Mouse (Mus musculus) liver, embryonic 12.5 days (tissue): Measurements from ENCODE around the gene Nbl1. TPM values are rescaled to one million over a fixed set of nuclear protein-coding genes. Genes with fewer than 3 reads are reported as not detected.

Source experiments
- ATAC-seq: fragments of 200-750 bp; cut with Nextera tagmentation; 2 replicates; pipeline ENCODE4 v1.8.0; 2017; ENCODE audit warnings: moderate number of reproducible peaks, mild to moderate bottlenecking, moderate library complexity
- H3K27ac ChIP-seq: fragments of 300-500 bp; sonication (generic); 2 replicates; pipeline ENCODE4 v1.5.1; 2016; ENCODE audit warnings: mild to moderate bottlenecking
- H3K27me3 ChIP-seq: fragments of 300-500 bp; sonication (generic); replicated peaks from 2 replicates; pipeline ENCODE4 v1.6.1; 2016; ENCODE audit warnings: mild to moderate bottlenecking, moderate library complexity
- H3K36me3 ChIP-seq: fragments of 300-500 bp; sonication (generic); 2 replicates; pipeline ENCODE4 v1.6.1; 2016; ENCODE audit warnings: mild to moderate bottlenecking, moderate library complexity
- H3K4me1 ChIP-seq: fragments of 300-500 bp; sonication (generic); 2 replicates; pipeline ENCODE4 v1.6.1; 2016
- H3K4me2 ChIP-seq: fragments of 300-500 bp; sonication (generic); 2 replicates; pipeline ENCODE4 v1.6.1; 2016; ENCODE audit warnings: mild to moderate bottlenecking, moderate library complexity
- H3K4me3 ChIP-seq: fragments of 300-500 bp; sonication (generic); 2 replicates; pipeline ENCODE4 v1.5.1; 2016; ENCODE audit warnings: mild to moderate bottlenecking, moderate library complexity
- H3K9ac ChIP-seq: fragments of 300-500 bp; sonication (generic); 2 replicates; pipeline ENCODE4 v1.6.1; 2016; ENCODE audit warnings: mild to moderate bottlenecking, moderate library complexity
- H3K9me3 ChIP-seq: fragments of 300-500 bp; sonication (generic); replicated peaks from 2 replicates; pipeline ENCODE4 v1.6.1; 2016; ENCODE audit warnings: mild to moderate bottlenecking, moderate library complexity
- WGBS: fragments of 180-500 bp; shearing (Covaris S2); methylation state at CpG from one replicate; pipeline ENCODE4 v1.1.7; 2016; ENCODE audit not compliant: insufficient replicate concordance; 5-methylcytosine and 5-hydroxymethylcytosine counted together
- polyA plus RNA-seq: library from polyadenylated mRNA; unstranded; fragments of >200 nt; fragmentation: Nextera tagmentation; extraction: Ambion mirVana; gene quantifications from 2 replicates; pipeline ENCODE4 v1.2.1, GENCODE M21; 2016

Gene Nbl1
- polyA plus RNA-seq, 1 experiment from 2014 or later = 2.1 TPM

DNA sequence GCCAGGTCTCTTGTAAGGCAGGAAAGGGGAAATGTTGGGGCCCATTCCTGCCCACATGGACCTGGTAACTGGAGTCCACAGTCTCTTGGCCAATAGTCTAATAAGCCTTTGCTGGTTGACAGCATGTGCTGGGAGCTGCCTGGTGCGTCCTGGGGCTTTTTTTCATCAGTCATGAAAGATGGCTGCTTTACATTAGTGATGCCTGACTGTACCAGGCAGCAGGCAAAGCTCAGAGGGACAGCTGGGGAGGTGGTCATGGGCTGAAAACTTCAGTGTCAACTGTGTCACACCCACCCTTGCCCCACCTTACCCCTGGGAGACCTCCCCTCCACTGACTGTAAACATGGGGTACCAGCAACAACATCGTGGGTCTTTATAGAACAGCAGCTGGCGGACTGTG lies 37.0 kb downstream of the Nbl1 start:
- no peak overlapping the region for H3K9ac ChIP-seq
- H3K4me3 ChIP-seq = no peak overlapping the region
- whole genome bisulfite sequencing = 59% methylated on average over 3 of the region's 3 CpGs
- peaks cover 11% of the 10 kb centered on the region; the same call in 1 of the 2 replicates for H3K27me3 ChIP-seq
- H3K4me2 ChIP-seq = no peak overlapping the region
- no peaks in the 10 kb centered on the region for H3K9me3 ChIP-seq
- no peak overlapping the region for H3K27ac ChIP-seq
- H3K4me1 ChIP-seq = no peaks in the 10 kb centered on the region
- H3K36me3 ChIP-seq = no peaks in the 10 kb centered on the region
- no peak for ATAC-seq

GRCm38 (mm10) chr4:139055336-139055735 lies 37.5 kb downstream of the Nbl1 start:
- no peak overlapping the region for H3K27ac ChIP-seq
- H3K4me2 ChIP-seq = no peak overlapping the region
- no peaks in the 10 kb centered on the region for H3K9me3 ChIP-seq
- H3K4me3 ChIP-seq = no peak overlapping the region
- H3K9ac ChIP-seq = no peak overlapping the region
- H3K36me3 ChIP-seq = no peaks in the 10 kb centered on the region
- WGBS = 67% methylated on average over 4 of the region's 4 CpGs
- no peak for ATAC-seq
- H3K4me1 ChIP-seq = no peaks in the 10 kb centered on the region
- peaks cover 9% of the 10 kb centered on the region; the same call in 1 of the 2 replicates for H3K27me3 ChIP-seq

- H3K9me3 ChIP-seq = no peaks in the 10 kb centered on the region
- no peak overlapping the region for H3K9ac ChIP-seq
- 0 out of 2 replicates have a peak, but pooled peaks cover 3% of the 10 kb centered on the region for H3K27me3 ChIP-seq
- no peak overlapping the region for H3K4me3 ChIP-seq
- H3K36me3 ChIP-seq = no peaks in the 10 kb centered on the region
- H3K4me1 ChIP-seq = no peaks in the 10 kb centered on the region
- ATAC-seq = no peak
- H3K4me2 ChIP-seq = no peak overlapping the region
- 45% methylated on average over 9 of the region's 9 CpGs for WGBS
- no peak overlapping the region for H3K27ac ChIP-seq
These were observed 38.4 kb downstream of the Nbl1 start for GRCm38 (mm10) chr4:139054300-139054923.

DNA sequence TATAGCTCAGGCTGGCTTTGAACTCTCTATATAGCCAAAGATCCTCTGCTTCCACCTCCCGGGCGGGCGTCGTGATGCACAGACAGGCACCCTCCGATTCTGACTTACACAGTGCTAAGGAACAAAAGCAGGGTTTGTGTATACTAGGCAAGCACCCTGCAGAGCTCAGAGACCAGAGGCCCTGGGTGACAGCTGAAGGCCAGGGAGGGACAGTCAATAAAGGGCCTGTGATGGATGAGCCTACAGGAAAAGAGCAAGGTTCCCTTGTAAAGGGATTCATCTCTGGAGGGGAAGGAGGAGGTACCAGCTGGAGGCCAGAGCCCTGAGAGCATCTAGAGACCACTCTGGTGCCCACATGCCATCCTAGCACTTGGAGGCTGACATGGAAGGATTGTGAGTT lies 39.4 kb downstream of the Nbl1 start:
- no peak overlapping the region for H3K4me3 ChIP-seq
- no peak overlapping the region for H3K9ac ChIP-seq
- 62% methylated on average over 5 of the region's 5 CpGs for WGBS
- H3K9me3 ChIP-seq = no peaks in the 10 kb centered on the region
- 0 out of 2 replicates have a peak, but pooled peaks cover 3% of the 10 kb centered on the region for H3K27me3 ChIP-seq
- no peaks in the 10 kb centered on the region for H3K36me3 ChIP-seq
- ATAC-seq = no peak
- H3K27ac ChIP-seq = no peak overlapping the region
- no peaks in the 10 kb centered on the region for H3K4me1 ChIP-seq
- no peak overlapping the region for H3K4me2 ChIP-seq

- Histone ChIP-seq H3K4me2 (no peak overlapping the region), H3K36me3 (no peaks in the 10 kb centered on the region), H3K9me3 (no peaks in the 10 kb centered on the region), H3K4me3 (no peak overlapping the region), H3K27ac (no peak overlapping the region), H3K9ac (no peak overlapping the region), H3K27me3 (0 out of 2 replicates have a peak, but pooled peaks cover 3% of the 10 kb centered on the region), H3K4me1 (no peaks in the 10 kb centered on the region)
- 55% methylated on average over 7 of the region's 7 CpGs for WGBS
- no peak for ATAC-seq
These were observed 40.0 kb downstream of the Nbl1 start for GRCm38 (mm10) chr4:139052796-139053195.

DNA sequence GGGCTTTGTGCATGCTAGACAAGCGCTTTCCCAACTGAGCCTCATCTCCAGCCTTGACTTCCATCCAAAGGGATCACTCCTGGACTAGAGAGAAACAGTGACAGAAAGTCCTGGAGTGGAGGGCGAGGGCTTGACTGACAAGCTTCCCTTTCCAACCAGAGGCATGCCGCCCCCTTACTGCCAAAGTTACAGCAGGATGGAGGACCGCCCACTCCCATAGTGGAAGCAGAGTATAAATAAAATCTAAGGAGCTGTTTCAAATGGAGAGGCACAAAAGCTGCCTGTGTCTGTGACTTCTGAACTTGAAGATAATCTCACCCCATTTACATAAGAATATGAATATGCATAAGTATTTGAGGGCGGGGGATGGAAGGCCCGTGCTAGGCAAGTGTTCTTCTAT lies 44.3 kb downstream of the Nbl1 start:
- 60% methylated on average over 6 of the region's 6 CpGs for WGBS
- Histone ChIP-seq H3K27me3 (no peaks in the 10 kb centered on the region), H3K27ac (no peak overlapping the region), H3K4me2 (no peak overlapping the region), H3K9ac (no peak overlapping the region), H3K4me3 (no peak overlapping the region), H3K36me3 (no peaks in the 10 kb centered on the region), H3K4me1 (no peaks in the 10 kb centered on the region), H3K9me3 (peaks cover 8% of the 10 kb centered on the region; the same call in 1 of the 2 replicates)
- ATAC-seq = no peak

DNA sequence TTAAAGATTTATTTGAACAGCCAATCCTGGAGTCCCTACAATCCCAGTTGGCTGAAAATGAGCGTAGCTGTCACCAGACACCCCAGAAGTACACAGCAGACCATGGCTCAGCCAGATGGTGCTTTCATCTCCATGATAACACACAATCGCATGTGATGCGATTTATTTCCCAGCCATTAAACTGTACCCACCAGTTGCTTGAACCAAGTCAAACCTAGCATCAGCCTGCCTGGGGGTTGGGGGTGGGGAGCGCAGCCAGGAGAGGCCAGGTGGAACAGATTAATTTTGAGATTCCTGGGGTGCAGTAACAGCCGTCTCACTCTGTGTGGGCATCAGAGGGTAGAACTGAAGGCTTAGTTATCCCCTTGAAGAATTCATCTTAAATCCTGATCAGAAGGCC lies 46.4 kb downstream of the Nbl1 start:
- Histone ChIP-seq H3K27ac (no peak overlapping the region), H3K36me3 (no peaks in the 10 kb centered on the region), H3K4me1 (no peaks in the 10 kb centered on the region), H3K9ac (no peak overlapping the region), H3K9me3 (peaks cover 8% of the 10 kb centered on the region; the same call in 1 of the 2 replicates), H3K27me3 (peaks cover 4% of the 10 kb centered on the region; the same call in 1 of the 2 replicates), H3K4me3 (no peak overlapping the region), H3K4me2 (no peak overlapping the region)
- WGBS = 77% methylated on average over 5 of the region's 5 CpGs
- no peak for ATAC-seq

GRCm38 (mm10) chr4:139044566-139044965 lies 48.2 kb downstream of the Nbl1 start:
- no peak overlapping the region for H3K27ac ChIP-seq
- H3K4me2 ChIP-seq = no peak overlapping the region
- no peaks in the 10 kb centered on the region for H3K4me1 ChIP-seq
- peaks cover 22% of the 10 kb centered on the region for H3K27me3 ChIP-seq
- no peak overlapping the region for H3K4me3 ChIP-seq
- 72% methylated on average over 5 of the region's 5 CpGs for WGBS
- ATAC-seq = no peak
- H3K9me3 ChIP-seq = peaks cover 8% of the 10 kb centered on the region; the same call in 1 of the 2 replicates
- H3K36me3 ChIP-seq = no peaks in the 10 kb centered on the region
- H3K9ac ChIP-seq = no peak overlapping the region

GRCm38 (mm10) chr4:139043600-139043999 lies 49.2 kb downstream of the Nbl1 start:
- Histone ChIP-seq H3K27ac (no peak overlapping the region), H3K4me2 (no peak overlapping the region)
- no peak for ATAC-seq

DNA sequence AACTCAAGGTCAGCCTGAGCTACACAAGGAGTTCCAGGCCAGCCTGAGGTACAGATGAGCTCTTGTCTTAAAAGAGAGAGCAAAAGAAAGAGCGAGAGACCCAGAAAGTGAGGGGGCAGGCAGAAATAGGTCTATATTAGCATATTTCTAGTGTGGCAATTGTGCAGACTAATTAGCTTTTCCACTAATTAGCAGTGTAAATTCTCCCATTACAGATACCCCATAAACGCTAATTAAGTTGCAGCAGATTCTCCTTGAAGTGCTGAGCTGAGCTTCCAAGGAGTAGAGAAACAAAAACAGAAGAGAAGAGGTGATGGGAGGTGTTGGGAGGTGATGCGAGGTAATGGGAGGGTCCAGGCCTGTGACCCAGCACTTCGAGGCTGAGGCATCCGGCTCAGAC lies 50.2 kb downstream of the Nbl1 start:
- ATAC-seq = no peak

More at GRCm38 (mm10) chr4:139043600-139043999, 49.2 kb downstream of the Nbl1 start:
- H3K9me3 ChIP-seq = peaks cover 8% of the 10 kb centered on the region; the same call in 1 of the 2 replicates
- H3K4me1 ChIP-seq = no peaks in the 10 kb centered on the region
- H3K9ac ChIP-seq = no peak overlapping the region
- H3K36me3 ChIP-seq = no peaks in the 10 kb centered on the region
- no peak overlapping the region for H3K4me3 ChIP-seq
- WGBS = 52% methylated on average over 2 of the region's 2 CpGs
- peaks cover 29% of the 10 kb centered on the region for H3K27me3 ChIP-seq

GRCm38 (mm10) chr4:139040084-139040839 lies 52.5 kb downstream of the Nbl1 start:
- Histone ChIP-seq H3K9me3 (peaks cover 15% of the 10 kb centered on the region; the same call in 1 of the 2 replicates), H3K9ac (no peak overlapping the region), H3K4me3 (no peak overlapping the region), H3K36me3 (no peaks in the 10 kb centered on the region), H3K4me1 (no peaks in the 10 kb centered on the region), H3K27me3 (peaks cover 29% of the 10 kb centered on the region), H3K4me2 (no peak overlapping the region), H3K27ac (no peak overlapping the region)
- 5% methylated on average over 10 of the region's 10 CpGs for WGBS
- no peak for ATAC-seq

More for the DNA sequence above, 50.2 kb downstream of the Nbl1 start:
- Histone ChIP-seq H3K36me3 (no peaks in the 10 kb centered on the region), H3K9me3 (peaks cover 8% of the 10 kb centered on the region; the same call in 1 of the 2 replicates), H3K4me3 (no peak overlapping the region), H3K4me1 (no peaks in the 10 kb centered on the region), H3K27ac (no peak overlapping the region), H3K9ac (no peak overlapping the region), H3K4me2 (no peak overlapping the region), H3K27me3 (peaks cover 29% of the 10 kb centered on the region)
- 57% methylated on average over 5 of the region's 5 CpGs for WGBS
